Mouse (Mus musculus): ENCODE results near the gene Vmn1r180.
"Not testable (repeated sequence)": the region's sequence is repeated elsewhere in the genome, so short reads cannot be mapped to it uniquely, and the experiment has no call there.

DNA sequence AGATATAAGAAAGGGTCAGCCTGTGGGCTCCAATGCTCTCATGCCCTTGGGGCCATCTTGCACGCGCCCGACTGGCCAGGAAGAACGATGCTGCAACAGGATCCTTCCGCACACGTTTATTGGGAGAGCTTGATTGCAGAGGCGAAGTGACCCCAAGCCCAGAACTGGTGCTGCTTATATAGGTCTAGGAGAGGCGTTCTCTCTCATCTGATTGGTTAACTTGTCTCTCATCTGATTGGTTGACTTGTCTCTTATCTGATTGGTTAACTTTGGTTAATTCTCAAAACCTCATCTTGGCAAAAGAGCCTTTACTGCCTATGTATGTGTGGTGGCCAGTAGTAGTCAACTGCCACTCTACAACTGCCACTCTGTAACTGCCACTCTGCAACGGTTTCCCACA, 23.9 kb downstream of the Vmn1r180 start, which contains the start of gene Vmn1r181:
- not testable (repeated sequence) for TF ChIP-seq CTCF (IDR thresholded peaks at IDR 0.05; ENCODE audit: insufficient read depth, low read length); POLR2A (IDR thresholded peaks at IDR 0.05; ENCODE audit: borderline replicate concordance, extremely low read depth, low read depth, low read length)

Measured in lung, adult 2 months (tissue).